Mouse (Mus musculus): ENCODE measurements around the gene Rnf183.

GRCm38 (mm10) chr4:62384159-62384558 lies 50.9 kb downstream of the Rnf183 start:
- TF ChIP-seq POLR2A (IDR thresholded peaks at IDR 0.05; ENCODE audit: low read depth, low read length) (no peak), CTCF (IDR thresholded peaks at IDR 0.05; ENCODE audit: extremely low read depth, insufficient read depth, insufficient read length, insufficient replicate concordance) (no peak)
